Mouse (Mus musculus) liver, postnatal 0 days (tissue): ENCODE measurements at regions not wholly inside any gene's neighbourhood (a gene's known extent, or its start where the extent isn't known, plus 50 kb on each side); places are given as distances from the start of the nearest gene placed in this dataset.

Source experiments
- CTCF ChIP-seq: sonication (generic); IDR thresholded peaks from 2 replicates; pipeline ENCODE4 v1.5.1; 2016; ENCODE audit warnings: antibody characterized with exemption, low read depth
- EP300 ChIP-seq: IDR thresholded peaks from 2 replicates; pipeline ENCODE4 v1.6.1; 2016; ENCODE audit warnings: antibody characterized with exemption, low read depth, mild to moderate bottlenecking

GRCm38 (mm10) chr2:133282692-133283091 lies 269.3 kb upstream of the Bmp2 start:
- TF ChIP-seq CTCF (no peak), EP300 (no peak)
